Mouse (Mus musculus) layer of hippocampus, postnatal 10 days (tissue): ENCODE data around the gene Zbtb1. TPM values are rescaled to one million over a fixed set of nuclear protein-coding genes. Genes with fewer than 3 reads are reported as not detected.
"Not testable (repeated sequence)": the region's sequence is repeated elsewhere in the genome, so short reads cannot be mapped to it uniquely, and the experiment has no call there.

ENCODE experiments used
- DNase-seq, 2 experiments: peaks; one replicate each; pipeline ENCODE4 v3.0.0; 2021; ENCODE audit warnings: low spot score in 2 of 2
- total RNA-seq, 2 experiments: library from RNA; stranded (reverse); gene quantifications; 2 replicates each; pipeline ENCODE4 v1.2.3; 2021

Zbtb1 gene
- total RNA-seq, 2 experiments from 2014 or later = 5.6 to 6.1 TPM

GRCm38 (mm10) chr12:76403886-76404537 lies 33.9 kb downstream of the Zbtb1 start, which contains the start of gene Hspa2:
Gene Hspa2 (plus strand): TSS chr12:76404176.
- peak; percentile 100 for DNase-seq

- DNase-seq = peak in 1 of 2 experiments; percentile 38
These were observed 34.7 kb downstream of the Zbtb1 start for GRCm38 (mm10) chr12:76404836-76405182.

- DNase-seq = peak; percentile 33 to 49
These were observed 35.3 kb downstream of the Zbtb1 start for GRCm38 (mm10) chr12:76405183-76405970.

- DNase-seq = no peak
These were observed 35.9 kb downstream of the Zbtb1 start for GRCm38 (mm10) chr12:76405971-76406370.

GRCm38 (mm10) chr12:76407184-76407583 lies 37.1 kb downstream of the Zbtb1 start:
- no peak for DNase-seq

GRCm38 (mm10) chr12:76409166-76409565 lies 39.1 kb downstream of the Zbtb1 start:
- DNase-seq = no peak

- no peak for DNase-seq
These were observed 45.4 kb downstream of the Zbtb1 start for GRCm38 (mm10) chr12:76415383-76416010.

GRCm38 (mm10) chr12:76417433-76417854 lies 47.4 kb downstream of the Zbtb1 start, which contains the start of gene Ppp1r36:
Gene Ppp1r36 (plus strand): TSS chr12:76417538.
- DNase-seq = no peak

GRCm38 (mm10) chr12:76418346-76418745 lies 48.3 kb downstream of the Zbtb1 start:
- DNase-seq = no peak

GRCm38 (mm10) chr12:76425256-76425655 lies 55.2 kb downstream of the Zbtb1 start:
- DNase-seq = no peak

- no peak for DNase-seq
These were observed 57.5 kb downstream of the Zbtb1 start for GRCm38 (mm10) chr12:76427546-76427945.

GRCm38 (mm10) chr12:76430879-76431406 lies 60.9 kb downstream of the Zbtb1 start:
- peak in 1 of 2 experiments; percentile 42 for DNase-seq

- DNase-seq = peak in 1 of 2 experiments; percentile 36
These were observed 61.4 kb downstream of the Zbtb1 start for GRCm38 (mm10) chr12:76431431-76431830.

- no peak for DNase-seq
These were observed 64.0 kb downstream of the Zbtb1 start for GRCm38 (mm10) chr12:76434111-76434510.

GRCm38 (mm10) chr12:76435084-76435483 lies 65.0 kb downstream of the Zbtb1 start:
- DNase-seq = no peak

- no peak for DNase-seq
These were observed 65.5 kb downstream of the Zbtb1 start for GRCm38 (mm10) chr12:76435549-76435948.

GRCm38 (mm10) chr12:76443488-76443887 lies 73.4 kb downstream of the Zbtb1 start:
- not testable (repeated sequence) for DNase-seq

GRCm38 (mm10) chr12:76444359-76444772 lies 74.3 kb downstream of the Zbtb1 start:
- no peak for DNase-seq

- no peak for DNase-seq
These were observed 74.8 kb downstream of the Zbtb1 start for GRCm38 (mm10) chr12:76444862-76445261.

- DNase-seq = no peak
These were observed 76.1 kb downstream of the Zbtb1 start for GRCm38 (mm10) chr12:76446201-76446600.
